Mouse (Mus musculus) layer of hippocampus, adult 2 months (tissue): ENCODE measurements around the gene Slc22a23. TPM values are rescaled to one million over a fixed set of nuclear protein-coding genes. Genes with fewer than 3 reads are reported as not detected.

Experiments used
- DNase-seq, 2 experiments: peaks; one replicate each; pipeline ENCODE4 v3.0.0; 2022; ENCODE audit warnings: low spot score in 2 of 2
- H3K27ac ChIP-seq: fragments of 200-600 bp; 2 replicates; pipeline ENCODE4 v1.8.1; 2022
- H3K4me3 ChIP-seq: fragments of 200-600 bp; 2 replicates; pipeline ENCODE4 v1.8.1; 2022; ENCODE audit warnings: mild to moderate bottlenecking
- CTCF ChIP-seq: fragments of 200-600 bp; conservative IDR thresholded peaks from 2 replicates; pipeline ENCODE4 v1.8.1; 2022; ENCODE audit warnings: antibody characterized with exemption, mild to moderate bottlenecking, moderate library complexity
- total RNA-seq, 2 experiments: library from RNA; stranded (reverse); gene quantifications; 2 replicates each; pipeline ENCODE4 v1.2.3; 2021

The Slc22a23 gene
- total RNA-seq, 2 experiments from 2014 or later: 31.6 to 34.8 TPM

DNA sequence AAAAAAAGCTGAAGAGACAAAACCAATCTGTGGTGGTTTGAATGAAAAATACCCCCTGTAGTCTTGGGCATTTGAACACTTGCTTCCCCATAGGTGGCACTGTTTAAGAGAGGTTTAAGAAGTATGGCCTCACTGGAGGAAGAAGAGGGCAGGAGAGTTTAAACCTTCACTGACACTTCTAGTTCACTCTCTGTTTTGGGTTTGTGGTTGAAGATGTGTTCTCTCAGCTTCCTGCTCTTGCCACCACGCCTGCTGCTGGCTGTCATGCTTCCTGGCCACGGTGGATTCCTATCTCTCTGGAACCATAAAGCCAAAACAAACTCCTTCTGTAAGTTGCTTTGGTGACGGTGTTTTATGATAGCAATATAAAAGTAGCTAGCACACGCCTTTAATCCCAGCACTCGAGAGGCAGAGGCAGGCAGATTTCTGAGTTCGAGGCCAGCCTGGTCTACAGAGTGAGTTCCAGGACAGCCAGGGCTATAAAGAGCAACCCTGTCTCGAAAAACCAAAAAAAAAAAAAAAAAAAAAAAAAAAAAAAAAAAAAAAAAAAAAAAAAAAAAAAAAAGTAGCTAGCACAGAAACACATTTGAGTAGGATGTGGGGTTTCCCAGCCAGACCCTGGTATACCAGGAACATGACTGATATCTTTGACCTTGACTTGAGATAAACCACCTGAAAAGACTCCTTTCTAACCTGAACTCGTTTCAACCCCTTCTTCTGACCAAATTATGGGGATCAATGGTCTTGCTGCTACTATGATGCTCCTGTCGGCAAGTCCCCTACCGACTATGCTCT lies 10.0 kb upstream of the Slc22a23 start:
- Histone ChIP-seq H3K27ac (no peak overlapping the region), H3K4me3 (no peak overlapping the region)
- TF ChIP-seq CTCF: no peak
- DNase-seq: no peak

DNA sequence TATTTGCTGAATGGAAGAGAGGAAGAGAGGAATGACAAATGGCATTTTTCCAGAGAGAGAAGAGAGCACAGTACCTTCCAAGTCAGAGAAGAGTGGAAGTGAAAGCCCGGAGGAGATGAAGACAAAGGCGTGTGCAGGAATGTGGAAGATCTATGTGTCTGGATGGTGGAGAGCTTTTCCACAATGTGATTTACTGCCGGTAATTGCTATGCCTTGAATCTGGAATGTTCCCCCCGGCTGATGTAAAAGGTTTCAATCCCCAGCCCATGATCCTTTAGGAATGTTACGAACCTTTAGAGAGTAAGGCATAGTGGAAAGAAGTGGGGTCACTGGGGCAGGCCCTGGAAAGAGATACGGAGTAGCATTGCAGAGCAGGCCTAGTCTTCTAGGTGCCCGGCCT lies 8.3 kb upstream of the Slc22a23 start:
- Histone ChIP-seq H3K27ac (no peak overlapping the region), H3K4me3 (no peak overlapping the region)
- DNase-seq: no peak
- no peak for TF ChIP-seq CTCF

DNA sequence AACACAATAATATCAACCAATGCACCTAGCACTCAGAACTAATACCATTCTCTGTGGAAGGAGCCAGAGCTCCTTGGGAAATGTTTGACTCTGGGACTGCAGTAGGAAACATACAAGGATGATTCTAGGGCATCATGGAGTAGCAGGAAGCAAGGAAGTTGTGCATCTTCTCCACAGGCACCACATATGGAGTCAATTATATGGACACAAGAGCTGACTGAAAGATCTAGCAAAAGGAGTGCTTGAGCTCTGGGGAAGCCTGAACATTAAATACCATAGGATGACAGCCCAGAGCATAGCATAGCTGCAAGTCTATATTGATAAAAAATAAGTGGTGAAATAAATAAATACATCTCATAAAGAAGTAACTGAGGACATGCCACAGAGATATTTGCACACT lies 6.5 kb upstream of the Slc22a23 start:
- DNase-seq: no peak
- Histone ChIP-seq H3K27ac (no peak overlapping the region), H3K4me3 (no peak overlapping the region)
- no peak for TF ChIP-seq CTCF

DNA sequence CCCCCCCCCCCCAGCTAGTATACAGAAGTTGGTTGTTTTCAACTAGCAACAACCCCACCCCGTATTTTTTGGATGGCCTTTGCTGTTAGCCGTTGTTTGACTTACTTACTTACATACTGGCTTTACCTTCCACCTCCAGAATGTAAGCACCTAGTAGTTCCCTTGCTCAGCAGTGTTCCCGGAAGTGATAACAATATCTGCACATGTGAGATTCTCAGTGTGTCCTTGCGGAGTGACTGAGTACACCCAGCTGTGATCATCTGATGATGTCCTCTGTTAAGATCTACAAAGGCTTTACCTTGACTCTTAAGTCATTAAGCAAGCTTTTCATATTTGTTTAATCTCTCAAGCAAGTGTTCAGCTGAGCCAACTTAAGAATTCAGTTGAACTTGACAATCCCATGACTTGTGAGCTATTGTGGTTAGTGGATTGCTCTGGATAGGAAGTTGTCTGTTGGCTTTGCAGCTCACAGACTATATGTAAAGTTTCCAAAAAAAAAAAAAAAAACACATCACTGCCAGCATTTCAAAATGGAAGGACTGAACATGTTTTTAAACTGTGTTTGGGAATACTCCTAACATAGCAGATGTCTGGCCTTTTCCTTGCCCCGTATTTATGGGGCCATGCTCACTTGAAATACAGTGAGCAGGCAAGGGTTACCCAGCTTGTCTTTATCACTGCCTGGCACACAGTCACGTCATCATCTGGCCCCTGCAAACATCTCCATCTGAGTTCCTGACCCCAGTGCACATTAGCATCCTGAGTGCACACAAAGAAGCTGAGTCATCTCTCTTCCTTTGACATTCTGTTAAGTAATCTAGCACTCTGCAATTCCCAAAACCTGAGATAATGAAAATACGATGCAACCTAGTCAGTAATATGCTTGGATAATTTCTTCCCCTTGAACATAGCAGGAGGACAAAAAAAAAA lies 3.2 kb upstream of the Slc22a23 start:
- no peak for DNase-seq
- Histone ChIP-seq H3K4me3 (no peak overlapping the region), H3K27ac (no peak overlapping the region)
- no peak for TF ChIP-seq CTCF

DNA sequence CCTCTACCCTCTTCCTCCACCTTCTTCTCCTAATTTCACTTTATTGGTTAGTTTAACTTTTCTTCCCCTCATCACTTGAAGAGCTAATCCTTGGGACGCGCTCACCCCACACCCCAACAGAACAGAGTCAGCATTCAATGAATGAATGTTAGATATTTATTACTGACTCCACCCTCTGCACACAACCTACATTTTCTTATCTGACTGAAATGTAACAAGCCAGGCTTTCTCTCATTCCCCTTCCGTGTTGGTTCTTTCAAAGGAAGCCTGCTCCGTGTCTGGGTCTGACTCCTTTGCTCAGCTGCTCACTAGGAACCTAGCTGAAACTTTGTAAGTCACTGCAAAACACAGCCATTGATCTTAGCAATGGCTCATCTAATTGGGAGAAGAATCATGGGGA lies 1.8 kb upstream of the Slc22a23 start:
- no peak overlapping the region for H3K27ac ChIP-seq
- no peak for DNase-seq
- no peak overlapping the region for H3K4me3 ChIP-seq
- TF ChIP-seq CTCF: no peak

DNA sequence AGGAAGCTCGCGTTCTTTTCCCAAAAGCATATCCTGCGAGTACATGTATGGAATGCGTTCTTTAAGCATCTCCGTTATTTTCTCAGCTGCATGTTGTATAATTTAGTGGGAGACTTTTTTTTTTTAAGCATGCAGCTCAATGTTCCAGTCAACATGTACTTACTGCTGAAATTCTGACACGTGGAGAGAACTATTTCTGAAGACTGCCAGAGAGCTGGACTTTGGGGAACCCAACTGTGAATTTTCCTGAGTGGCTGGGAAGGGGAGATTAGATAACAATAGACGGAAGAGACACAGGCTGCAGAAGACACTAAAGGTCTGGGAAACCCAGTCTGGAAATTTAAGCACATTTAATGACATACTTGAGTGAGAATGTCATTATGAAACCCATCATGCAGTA lies 1.3 kb upstream of the Slc22a23 start:
- no peak overlapping the region; the same call in 1 of the 2 replicates for H3K4me3 ChIP-seq
- peak overlapping the region; percentile 95 for H3K27ac ChIP-seq
- TF ChIP-seq CTCF: no peak
- no peak for DNase-seq

DNA sequence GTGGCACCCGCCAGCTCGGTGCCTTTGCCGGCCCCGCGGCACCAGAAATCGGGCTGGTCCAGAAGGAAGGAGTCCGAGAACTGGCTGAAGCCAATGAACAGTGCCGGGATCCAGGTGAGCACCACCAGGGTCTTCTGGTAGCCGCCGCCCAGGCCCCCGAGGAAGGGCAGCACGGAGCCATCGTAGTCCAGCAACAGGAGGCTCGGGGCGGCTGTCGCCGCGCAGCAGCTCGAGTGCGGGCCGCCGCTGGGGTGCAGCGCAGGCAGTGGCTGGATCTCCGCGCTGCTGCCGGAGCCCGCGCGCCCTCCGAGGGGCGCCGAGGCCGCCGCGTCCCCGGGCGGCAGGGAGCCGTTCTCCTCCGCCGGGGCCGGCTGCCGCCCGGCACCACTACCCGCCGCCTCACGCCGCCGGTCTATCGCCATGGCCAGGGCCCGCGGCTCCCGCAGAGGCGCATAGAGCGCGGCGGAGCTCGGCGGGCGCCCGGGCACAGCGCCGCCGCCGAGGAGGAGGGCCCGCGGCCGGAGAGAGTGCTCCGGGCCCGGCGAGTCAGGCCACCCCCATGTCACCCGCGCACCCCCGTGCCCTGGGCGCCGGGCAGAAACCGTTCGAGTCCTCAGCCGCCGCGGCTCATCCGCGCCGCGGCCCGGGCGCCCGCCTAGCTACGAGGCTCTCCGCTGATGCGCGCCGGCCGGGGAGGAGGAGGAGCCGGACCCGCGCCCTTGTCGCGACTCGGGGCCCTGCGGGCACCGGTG lies 430 bp downstream of the Slc22a23 start:
- Histone ChIP-seq H3K27ac (peak overlapping the region; percentile 95), H3K4me3 (peak overlapping the region; percentile 90)
- DNase-seq: peak; percentile 27 to 28
- TF ChIP-seq CTCF: 0 out of 2 replicates have a peak, but pooled peaks have one; percentile 12

DNA sequence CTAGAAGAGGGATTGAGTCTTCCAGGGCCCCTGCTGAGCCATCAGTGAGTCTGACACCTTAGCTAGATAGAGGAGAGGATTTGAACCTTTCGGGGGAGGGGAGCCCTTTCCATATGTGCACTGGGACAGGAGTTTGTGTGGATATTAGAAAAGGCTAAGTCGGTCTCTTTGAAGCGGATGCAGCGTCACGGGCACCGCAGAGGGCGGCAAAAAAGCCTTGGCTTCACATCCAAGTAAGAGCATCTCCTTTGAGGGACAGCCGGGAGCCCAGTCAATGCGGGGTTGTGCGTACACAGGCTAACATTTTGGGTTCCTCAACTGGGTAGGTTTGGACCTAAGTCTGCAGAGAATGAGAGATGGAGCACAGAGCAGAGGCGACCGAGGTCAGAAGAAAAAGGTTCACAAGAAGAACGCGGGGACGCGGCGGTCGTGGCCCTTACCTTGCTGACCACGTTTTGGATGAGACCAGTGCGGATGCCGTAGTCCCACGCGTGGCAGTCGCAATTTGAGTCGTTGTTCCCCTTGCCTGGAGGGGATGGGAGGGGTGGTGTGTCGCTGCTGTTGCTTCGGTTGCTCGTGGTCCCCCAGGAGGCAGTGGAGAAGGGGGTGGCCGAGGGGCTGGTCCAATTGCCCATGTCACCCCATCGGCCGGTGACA lies 1.1 kb downstream of the Slc22a23 start:
- Histone ChIP-seq H3K4me3 (peak overlapping the region; percentile 90), H3K27ac (peak overlapping the region; percentile 95)
- DNase-seq: peak in 1 of 2 experiments; percentile 20
- no peak for TF ChIP-seq CTCF

DNA sequence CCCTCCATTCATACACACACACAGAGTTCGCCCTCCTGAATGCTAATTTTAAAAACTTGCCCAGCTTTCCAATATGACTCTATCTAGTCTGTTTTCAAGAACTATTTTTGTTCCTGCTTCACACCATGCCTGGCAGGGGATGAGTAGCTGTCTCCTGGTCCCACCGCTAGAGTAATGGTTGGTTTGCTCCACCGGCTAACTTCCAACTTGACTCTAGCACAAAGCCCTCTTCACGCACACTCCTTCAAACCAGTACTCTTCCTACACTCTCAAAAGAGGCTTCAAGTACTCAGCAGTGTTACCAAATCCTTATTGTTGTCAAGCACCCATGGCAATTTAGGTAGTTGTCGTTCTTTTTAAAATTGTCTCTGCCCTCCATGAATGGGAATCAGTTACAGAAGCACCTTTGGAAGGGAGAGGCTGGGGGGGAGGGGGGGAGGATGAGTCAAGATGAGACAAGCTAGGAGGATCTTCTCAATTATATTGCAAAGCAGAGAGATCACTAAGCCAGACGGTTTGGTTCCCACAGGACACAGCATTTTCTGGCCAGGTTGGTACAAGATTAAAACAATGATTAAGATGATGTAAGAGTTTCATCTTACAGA lies 2.6 kb downstream of the Slc22a23 start:
- H3K4me3 ChIP-seq: peak overlapping the region; percentile 49
- peak overlapping the region; percentile 73 for H3K27ac ChIP-seq
- peak in 1 of 2 experiments; percentile 23 for DNase-seq
- TF ChIP-seq CTCF: peak; percentile 43

DNA sequence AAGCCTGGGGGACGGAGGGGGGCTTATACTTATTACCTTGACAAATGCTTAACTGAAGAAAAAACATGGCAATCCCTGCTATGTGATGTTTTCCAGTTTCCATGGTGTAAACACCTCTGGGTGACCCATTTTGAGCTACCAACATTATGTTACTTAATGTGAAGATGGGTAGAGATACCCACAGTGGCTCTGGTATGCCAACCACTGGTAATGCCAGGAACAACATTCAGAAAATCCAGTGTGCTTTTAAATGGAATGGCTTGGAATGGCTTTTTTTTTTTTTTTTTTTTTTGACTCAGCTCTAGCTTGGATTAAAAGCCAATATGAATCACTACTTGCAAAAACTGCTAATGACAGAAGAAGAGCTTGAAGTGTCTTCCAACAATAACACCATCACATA lies 8.1 kb downstream of the Slc22a23 start:
- Histone ChIP-seq H3K27ac (no peak overlapping the region), H3K4me3 (no peak overlapping the region)
- DNase-seq: no peak
- TF ChIP-seq CTCF: peak; percentile 61

DNA sequence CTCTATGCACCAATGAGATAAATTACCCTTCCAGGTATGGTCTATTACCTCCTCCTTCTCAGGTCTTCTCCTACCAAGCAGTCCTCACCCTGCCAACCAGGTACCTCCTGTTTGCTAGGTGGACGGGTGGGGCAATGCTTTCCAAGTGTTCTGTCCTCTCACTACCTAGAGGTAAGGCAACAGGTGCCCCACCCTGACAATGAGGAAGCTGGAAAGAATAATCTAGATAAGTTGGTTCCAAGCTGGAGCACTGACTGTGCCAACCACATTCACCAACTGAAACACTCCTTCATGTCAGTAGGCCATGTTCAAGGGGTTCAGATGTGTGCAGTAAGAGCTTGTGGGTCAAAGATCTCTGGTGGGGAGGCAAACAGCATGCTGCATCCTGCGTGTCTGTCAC lies 10.1 kb downstream of the Slc22a23 start:
- no peak for TF ChIP-seq CTCF
- H3K27ac ChIP-seq: no peak overlapping the region
- DNase-seq: no peak
- H3K4me3 ChIP-seq: no peak overlapping the region

DNA sequence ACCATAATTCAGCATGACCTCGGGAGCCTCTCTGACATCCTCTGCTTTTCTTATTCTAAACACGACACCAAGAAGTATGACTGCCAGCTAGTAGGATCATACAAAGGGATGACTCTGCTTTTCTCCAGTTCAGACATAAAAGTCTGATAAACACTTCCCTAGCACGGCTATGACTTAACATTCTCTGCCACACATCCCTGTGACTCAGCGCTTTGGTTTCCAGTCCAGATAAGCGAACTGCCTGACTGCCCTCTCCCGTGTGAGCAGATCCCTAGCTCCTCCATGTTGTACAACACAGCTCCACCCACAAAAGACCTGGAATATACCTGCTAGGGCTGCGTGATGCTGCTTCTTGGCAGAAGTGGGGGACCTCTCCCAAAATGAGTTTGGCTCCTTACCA lies 12.2 kb downstream of the Slc22a23 start:
- Histone ChIP-seq H3K27ac (peak overlapping the region; percentile 36; the same call in 1 of the 2 replicates), H3K4me3 (no peak overlapping the region)
- no peak for TF ChIP-seq CTCF
- DNase-seq: peak in 1 of 2 experiments; percentile 22
